ENCODE assay signal across 9 mouse cellular contexts in genomic region chr14:57887171-57887570, GRCm38 (mm10). TPM values are rescaled to one million over a fixed set of nuclear protein-coding genes. Genes with fewer than 3 reads are reported as not detected.
DNase-seq lines count a peak whose midpoint lies in the region; ATAC-seq and TF ChIP-seq lines count a peak whose summit lies in the region.
"Had no signal": no experiment of that assay in that cellular context is flagged by ENCODE, and none has a peak within 500 bp of the region (broad histone marks: within the 10 kb centered on the region; RNA-seq: fewer than 3 reads in every experiment).

No protein-coding gene starts in this region.

- H3K36me3 ChIP-seq in liver, adult 2 months (ENCODE audit: control insufficient read depth, insufficient read depth, low read length): no peaks in the 10 kb centered on the region
- no peaks in the 10 kb centered on the region for H3K36me3 ChIP-seq in liver, embryonic 11.5 days (ENCODE audit: control insufficient read depth, insufficient read depth, low read length)
- H3K36me3 ChIP-seq in kidney, postnatal 0 days (ENCODE audit: insufficient read depth, low read length): no peaks in the 10 kb centered on the region
- H3K36me3 ChIP-seq: embryonic facial prominence, embryonic 12.5 days had no signal

- no peak overlapping the region for H3K4me3 ChIP-seq in liver, adult 2 months (ENCODE audit: insufficient read depth, low read depth, low read length)
- H3K4me3 ChIP-seq in liver, embryonic 11.5 days (ENCODE audit: low read depth, low read length): no peak overlapping the region
- H3K4me3 ChIP-seq in kidney, postnatal 0 days (replicated peaks; ENCODE audit: low read depth, low read length): no peak overlapping the region
- H3K4me3 ChIP-seq: embryonic facial prominence, embryonic 12.5 days had no signal

- H3K4me1 ChIP-seq in liver, adult 2 months (ENCODE audit: control insufficient read depth, insufficient read depth, low read length): peaks cover 5% of the 10 kb centered on the region; the same call in 1 of the 2 replicates
- peaks cover 4% of the 10 kb centered on the region for H3K4me1 ChIP-seq in liver, embryonic 11.5 days (replicated peaks; ENCODE audit: control insufficient read depth, insufficient read depth, low read length)
- peaks cover 8% of the 10 kb centered on the region for H3K4me1 ChIP-seq in kidney, postnatal 0 days (replicated peaks; ENCODE audit: insufficient read depth, low read length)

- H3K27me3 ChIP-seq in liver, adult 2 months (ENCODE audit: control insufficient read depth, insufficient read depth, low read length): no peaks in the 10 kb centered on the region
- no peaks in the 10 kb centered on the region for H3K27me3 ChIP-seq in liver, embryonic 11.5 days (replicated peaks; ENCODE audit: control insufficient read depth, insufficient read depth, low read length)
- H3K27me3 ChIP-seq in kidney, postnatal 0 days (ENCODE audit: insufficient read depth, low read length): no peaks in the 10 kb centered on the region
- H3K27me3 ChIP-seq: embryonic facial prominence, embryonic 12.5 days had no signal

- peaks cover 8% of the 10 kb centered on the region; the same call in 1 of the 2 replicates for H3K79me2 ChIP-seq in liver, adult 2 months (ENCODE audit: control insufficient read depth, insufficient read depth, low read length)

- H3K4me2 ChIP-seq in liver, embryonic 11.5 days: no peak overlapping the region
- H3K4me2 ChIP-seq in kidney, postnatal 0 days (ENCODE audit: low read length): 0 out of 2 replicates have a peak overlapping the region, but pooled peaks have one; percentile 2

- 40% methylated on average over 8 of the region's 8 CpGs for WGBS in liver, adult 2 months
- 54% methylated on average over 8 of the region's 8 CpGs for WGBS in liver, embryonic 11.5 days
- WGBS in kidney, postnatal 0 days: 61% methylated on average over 8 of the region's 8 CpGs

- peak; percentile 29 for DNase-seq in liver, adult 2 months (ENCODE audit: extremely low read depth, low read depth, low spot score)
- DNase-seq in liver, embryonic 11.5 days (ENCODE audit: low spot score): no peak
- DNase-seq in heart, adult 18-20 months: peak; percentile 45 to 53
- peak; percentile 69 for DNase-seq in kidney, postnatal 0 days (ENCODE audit: low spot score)
- DNase-seq in naive thymus-derived CD4-positive, alpha-beta T cell, adult 2 months (ENCODE audit: low read depth): peak; percentile 24
- DNase-seq in spleen, postnatal 4 days (ENCODE audit: low spot score in 2 of 2): no peak
- no peak for DNase-seq in layer of hippocampus, postnatal 14 days (ENCODE audit: low spot score in 2 of 2)

- no peak overlapping the region for H3K9ac ChIP-seq in liver, adult 2 months (ENCODE audit: low read depth, low read length)
- H3K9ac ChIP-seq in liver, embryonic 11.5 days (ENCODE audit: low read depth, low read length): no peak overlapping the region
- no peak overlapping the region for H3K9ac ChIP-seq in kidney, postnatal 0 days (ENCODE audit: low read depth, low read length)
- H3K9ac ChIP-seq: embryonic facial prominence, embryonic 12.5 days had no signal

- TF ChIP-seq CTCF in liver, adult 2 months (IDR thresholded peaks at IDR 0.05; ENCODE audit: low read depth, low read length): no peak
- no peak for TF ChIP-seq CTCF in kidney, postnatal 0 days (IDR thresholded peaks at IDR 0.05; ENCODE audit: low read depth)

- no peaks in the 10 kb centered on the region for H3K9me3 ChIP-seq in liver, embryonic 11.5 days (ENCODE audit: control insufficient read depth, low read length)
- H3K9me3 ChIP-seq in kidney, postnatal 0 days (replicated peaks; ENCODE audit: low read length): no peaks in the 10 kb centered on the region
- H3K9me3 ChIP-seq: embryonic facial prominence, embryonic 12.5 days had no signal

- ATAC-seq in liver, embryonic 11.5 days (replicated peaks; ENCODE audit: low FRiP score): no peak
- ATAC-seq in kidney, postnatal 0 days (replicated peaks; ENCODE audit: low FRiP score, low read depth): no peak
- ATAC-seq: activated CD4-positive, CD25-positive, alpha-beta regulatory T cell, adult 4 months had no signal

- 0 out of 2 replicates have a peak overlapping the region, but pooled peaks have one; percentile 1 for H3K27ac ChIP-seq in liver, adult 2 months (replicated peaks; ENCODE audit: insufficient read depth, low read depth, low read length)
- no peak overlapping the region for H3K27ac ChIP-seq in liver, embryonic 11.5 days (ENCODE audit: low read depth, low read length)
- H3K27ac ChIP-seq in kidney, postnatal 0 days: no peak overlapping the region
- H3K27ac ChIP-seq: embryonic facial prominence, embryonic 12.5 days had no signal

- TF ChIP-seq POLR2A in liver, adult 2 months (IDR thresholded peaks at IDR 0.05; ENCODE audit: extremely low read depth, insufficient read depth, low read length): no peak

RNA-seq across cellular contexts. Expression of gene Zdhhc20, which starts 2.9 kb away (rescaled TPM):
- 9.1 and 9.5 TPM in 2 replicates for total RNA-seq in liver, adult 2 months (2014; rRNA removed)
- polyA plus RNA-seq in liver, adult 2 months (2012; rRNA removed): 1.5 and 2.3 TPM in 2 replicates
- polyA plus RNA-seq in liver, embryonic 11.5 days (2014; fragmentation: Nextera tagmentation; extraction: Ambion mirVana): 31.1 and 32.2 TPM in 2 replicates
- 1 to 10 TPM; 5.8 to 8.0 TPM for total RNA-seq in heart, adult 18-20 months (2021)
- polyA plus RNA-seq in kidney, postnatal 0 days (2015; fragmentation: Nextera tagmentation; extraction: Ambion mirVana): 46.1 and 53.2 TPM in 2 replicates
- total RNA-seq in layer of hippocampus, postnatal 14 days (2021): 10 to 100 TPM; 31.4 to 35.3 TPM

Comparison
In these comparisons a context has a peak if more than half of its experiments do, and no peak if none do; other contexts are left out.
1. DNase-seq: peak in liver, adult 2 months (single experiment), heart, adult 18-20 months (2 of 2), kidney, postnatal 0 days (single experiment) and naive thymus-derived CD4-positive, alpha-beta T cell, adult 2 months (single experiment); none in liver, embryonic 11.5 days (single experiment), spleen, postnatal 4 days (0 of 2) and layer of hippocampus, postnatal 14 days (0 of 2).